In the genomic region with DNA sequence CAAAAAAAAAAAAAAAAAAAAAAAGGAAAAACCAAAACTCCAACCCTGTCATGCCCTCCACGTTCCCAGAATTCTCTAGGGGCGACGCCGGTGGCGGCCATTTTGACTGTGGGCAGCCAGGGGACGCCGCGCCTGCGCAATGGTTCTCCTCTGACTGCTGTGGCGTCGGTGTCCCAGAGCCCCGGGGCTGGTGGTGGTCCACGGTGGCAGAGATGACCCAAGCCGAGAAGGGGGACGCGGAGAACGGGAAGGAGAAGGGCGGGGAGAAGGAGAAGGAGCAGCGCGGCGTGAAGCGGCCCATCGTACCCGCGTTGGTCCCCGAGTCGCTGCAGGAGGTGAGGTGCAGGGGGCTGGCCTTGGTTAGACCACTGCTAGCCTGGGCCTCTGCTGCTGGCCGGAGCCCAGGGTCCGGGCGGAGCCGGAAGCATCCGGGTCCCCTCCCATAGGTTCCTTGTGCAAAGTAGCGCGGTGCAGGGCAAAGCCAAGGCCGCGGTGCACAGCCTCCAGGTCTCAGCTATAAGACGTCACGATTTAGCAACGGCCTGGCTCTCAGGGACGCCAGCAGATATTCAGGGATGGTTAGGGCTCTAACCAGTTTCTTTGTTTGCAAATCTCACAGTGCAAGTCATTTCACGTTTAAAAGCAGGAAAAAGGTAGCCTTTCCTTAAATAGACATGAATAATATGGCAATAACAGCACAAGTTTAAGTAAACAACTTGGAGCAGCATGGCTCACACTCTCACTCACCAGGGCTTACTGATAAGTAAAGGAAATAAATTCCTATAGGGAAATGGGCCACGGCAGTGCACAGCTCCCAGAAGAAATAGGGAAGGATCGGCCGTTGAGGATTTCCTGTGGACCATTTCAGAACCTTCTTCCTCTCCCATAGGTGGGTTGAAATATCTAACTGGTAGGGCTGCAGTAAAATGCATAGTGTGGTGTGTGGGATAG, we compare ENCODE assay signal across 7 mouse cellular contexts. TPM values are rescaled to one million over a fixed set of nuclear protein-coding genes. Genes with fewer than 3 reads are reported as not detected.
DNase-seq lines count a peak whose midpoint lies in the region; ATAC-seq lines count a peak whose summit lies in the region.

Gene Actr8 (plus strand): TSS at position 84 of the 951 bp plus-strand sequence.

- H3K4me2 ChIP-seq in midbrain, embryonic 13.5 days (replicated peaks): peak within 1 kb of the TSS; percentile 78

- 3% methylated on average over 44 of the region's 44 CpGs for WGBS in embryonic facial prominence, embryonic 10.5 days
- WGBS in limb, embryonic 10.5 days: 3% methylated on average over 44 of the region's 44 CpGs
- WGBS in midbrain, embryonic 13.5 days: 3% methylated on average over 44 of the region's 44 CpGs

- no peaks in the 10 kb centered on the region for H3K27me3 ChIP-seq in embryonic facial prominence, embryonic 10.5 days (replicated peaks; ENCODE audit: low read depth, poor library complexity, severe bottlenecking)
- H3K27me3 ChIP-seq in limb, embryonic 10.5 days (ENCODE audit: low read depth, poor library complexity, severe bottlenecking): no peaks in the 10 kb centered on the region
- no peaks in the 10 kb centered on the region for H3K27me3 ChIP-seq in midbrain, embryonic 13.5 days

- peaks cover 9% of the 10 kb centered on the region; the same call in 1 of the 2 replicates for H3K9me3 ChIP-seq in embryonic facial prominence, embryonic 10.5 days
- H3K9me3 ChIP-seq in limb, embryonic 10.5 days (replicated peaks): no peaks in the 10 kb centered on the region; the same call in 1 of the 2 replicates
- H3K9me3 ChIP-seq in midbrain, embryonic 13.5 days: no peaks in the 10 kb centered on the region

- H3K4me1 ChIP-seq in embryonic facial prominence, embryonic 10.5 days: peaks cover 11% of the 10 kb centered on the region
- H3K4me1 ChIP-seq in limb, embryonic 10.5 days: peaks cover 9% of the 10 kb centered on the region
- H3K4me1 ChIP-seq in midbrain, embryonic 13.5 days (replicated peaks): peaks cover 11% of the 10 kb centered on the region

- peak; percentile 86 for ATAC-seq in granulocyte monocyte progenitor cell, adult 5-6 weeks (replicated peaks; ENCODE audit: poor library complexity, severe bottlenecking)
- peak; percentile 97 for ATAC-seq in midbrain, embryonic 13.5 days

- H3K27ac ChIP-seq in embryonic facial prominence, embryonic 10.5 days (replicated peaks): peak within 1 kb of the TSS; percentile 92
- peak within 1 kb of the TSS; percentile 97 for H3K27ac ChIP-seq in limb, embryonic 10.5 days
- H3K27ac ChIP-seq in midbrain, embryonic 13.5 days: peak within 1 kb of the TSS; percentile 92

- peak within 1 kb of the TSS; percentile 69 for H3K4me3 ChIP-seq in embryonic facial prominence, embryonic 10.5 days
- peak within 1 kb of the TSS; percentile 79 for H3K4me3 ChIP-seq in limb, embryonic 10.5 days
- H3K4me3 ChIP-seq in midbrain, embryonic 13.5 days (replicated peaks): peak within 1 kb of the TSS; percentile 80

- peak; percentile 97 for DNase-seq in adrenal gland, postnatal 10 days
- peak; percentile 95 for DNase-seq in embryonic facial prominence, embryonic 10.5 days (ENCODE audit: low spot score)
- DNase-seq in kidney, adult 11 months: peak; percentile 89
- peak; percentile 97 for DNase-seq in limb, embryonic 10.5 days (ENCODE audit: low spot score)
- peak; percentile 79 for DNase-seq in spleen, adult 12 weeks (ENCODE audit: low spot score)

- peak within 1 kb of the TSS; percentile 88 for H3K9ac ChIP-seq in midbrain, embryonic 13.5 days (replicated peaks)

- peaks cover 73% of the 10 kb centered on the region for H3K36me3 ChIP-seq in embryonic facial prominence, embryonic 10.5 days (replicated peaks)
- peaks cover 73% of the 10 kb centered on the region for H3K36me3 ChIP-seq in limb, embryonic 10.5 days
- H3K36me3 ChIP-seq in midbrain, embryonic 13.5 days: peaks cover 62% of the 10 kb centered on the region

RNA-seq across cellular contexts. Expression of gene Actr8, which starts in this region (rescaled TPM):
- total RNA-seq in adrenal gland, postnatal 10 days (2021): 10 to 100 TPM; 44.8 to 56.5 TPM
- 81.4 and 86.9 TPM in 2 replicates for polyA plus RNA-seq in embryonic facial prominence, embryonic 10.5 days (2016; fragmentation: Nextera tagmentation; extraction: Ambion mirVana)
- total RNA-seq in granulocyte monocyte progenitor cell, adult 5-6 weeks (2014; fragmentation: Nextera tagmentation): 28.3 and 35.6 TPM in 2 replicates
- total RNA-seq in granulocyte monocyte progenitor cell, adult 5-6 weeks (2017): 25.5 and 31.8 TPM in 2 replicates
- polyA plus RNA-seq in limb, embryonic 10.5 days (2016; fragmentation: Nextera tagmentation; extraction: Ambion mirVana): 76.4 and 78.4 TPM in 2 replicates
- 92.3 and 96.5 TPM in 2 replicates for polyA plus RNA-seq in midbrain, embryonic 13.5 days (2015; fragmentation: Nextera tagmentation; extraction: Ambion mirVana)

Comparison
In these comparisons a context has a peak if more than half of its experiments do, and no peak if none do; other contexts are left out.
1. Peak in every context shown above with its lines: DNase-seq, ATAC-seq, H3K4me3 ChIP-seq and H3K27ac ChIP-seq.